Mouse (Mus musculus) G1E (cell line): Measurements from ENCODE around the gene Ispd.

Experiments used
- CTCF ChIP-seq: IDR thresholded peaks from 2 replicates; pipeline ENCODE4 v1.5.1; 2012; ENCODE audit warnings: low read depth, low read length, inconsistent platforms, mixed read lengths
- GATA1 ChIP-seq: IDR thresholded peaks from 2 replicates; pipeline ENCODE4 v1.6.1; 2012; ENCODE audit warnings: borderline replicate concordance, low read length, inconsistent platforms, mixed read lengths
- GATA2 ChIP-seq: IDR thresholded peaks from 2 replicates; pipeline ENCODE4 v1.6.1; 2012; ENCODE audit warnings: low read depth, low read length, inconsistent platforms, borderline replicate concordance
- POLR2AphosphoS5 ChIP-seq: IDR thresholded peaks from 2 replicates; pipeline ENCODE4 v1.6.1; 2012; ENCODE audit warnings: low read depth, low read length, inconsistent platforms; ENCODE audit not compliant: insufficient replicate concordance
- TAL1 ChIP-seq: conservative IDR thresholded peaks from 2 replicates; pipeline ENCODE4 v1.6.1; 2012; ENCODE audit warnings: low read depth, low read length, inconsistent platforms, mixed read lengths

DNA sequence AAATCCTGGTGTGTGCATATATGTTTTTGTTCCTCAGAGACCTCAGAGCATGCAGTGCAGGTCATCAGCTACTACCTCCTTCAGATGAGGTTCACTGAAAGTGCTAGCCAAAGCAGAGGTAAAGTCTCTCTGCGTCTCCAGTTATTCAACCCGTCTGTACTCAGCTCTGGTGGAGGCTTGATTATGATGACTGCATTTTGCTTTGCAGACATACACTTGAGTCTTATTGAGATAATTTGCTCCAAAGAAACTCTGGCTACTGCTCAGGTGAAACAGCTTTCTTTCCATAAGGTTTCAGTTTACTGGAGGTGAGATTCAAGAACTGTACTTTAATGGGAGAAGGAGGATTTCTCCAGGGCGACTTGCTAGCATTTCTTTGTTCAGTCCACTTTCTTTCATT lies 339.5 kb downstream of the Ispd start:
- no peak for TF ChIP-seq CTCF
- no peak for TF ChIP-seq POLR2AphosphoS5
- TF ChIP-seq GATA1: no peak
- TF ChIP-seq TAL1: no peak
- no peak for TF ChIP-seq GATA2
